Mouse (Mus musculus): ENCODE data around the gene Prkaca.

GRCm38 (mm10) chr8:84042066-84042947 lies 69.5 kb downstream of the Prkaca start, which contains the start of gene Il27ra:
- TF ChIP-seq GATA1 (IDR thresholded peaks at IDR 0.05; ENCODE audit: low read length): no peak
- no peak for TF ChIP-seq TAL1 (IDR thresholded peaks at IDR 0.05; ENCODE audit: low read length)

Measured in erythroblast, embryonic 14.5 days (primary cell).